Mouse (Mus musculus) stomach, embryonic 15.5 days (tissue): ENCODE data around the gene Gm10337. TPM values are rescaled to one million over a fixed set of nuclear protein-coding genes. Genes with fewer than 3 reads are reported as not detected.

ENCODE experiments used
- ATAC-seq: fragments of 200-750 bp; cut with Nextera tagmentation; 2 replicates; pipeline ENCODE4 v1.8.0; 2017; ENCODE audit warnings: low read depth, moderate number of reproducible peaks, moderate TSS enrichment; ENCODE audit not compliant: insufficient read depth, low FRiP score
- H3K27ac ChIP-seq: fragments of 300-500 bp; sonication (generic); 2 replicates; pipeline ENCODE4 v1.5.1; 2015; ENCODE audit warnings: mild to moderate bottlenecking, inconsistent platforms
- H3K27me3 ChIP-seq: fragments of 300-500 bp; sonication (generic); replicated peaks from 2 replicates; pipeline ENCODE4 v1.6.1; 2015; ENCODE audit warnings: inconsistent platforms
- H3K36me3 ChIP-seq: fragments of 300-500 bp; sonication (generic); 2 replicates; pipeline ENCODE4 v1.6.1; 2015; ENCODE audit warnings: inconsistent platforms
- H3K4me1 ChIP-seq: fragments of 300-500 bp; sonication (generic); 2 replicates; pipeline ENCODE4 v1.6.1; 2015; ENCODE audit warnings: inconsistent platforms
- H3K4me2 ChIP-seq: fragments of 300-500 bp; sonication (generic); 2 replicates; pipeline ENCODE4 v1.6.1; 2015; ENCODE audit warnings: mild to moderate bottlenecking, inconsistent platforms
- H3K4me3 ChIP-seq: fragments of 300-500 bp; sonication (generic); replicated peaks from 2 replicates; pipeline ENCODE4 v1.5.1; 2015; ENCODE audit warnings: inconsistent platforms
- H3K9ac ChIP-seq: fragments of 300-500 bp; sonication (generic); 2 replicates; pipeline ENCODE4 v1.6.1; 2015; ENCODE audit warnings: inconsistent platforms
- H3K9me3 ChIP-seq: fragments of 300-500 bp; sonication (generic); 2 replicates; pipeline ENCODE4 v1.6.1; 2016; ENCODE audit warnings: inconsistent platforms
- WGBS: fragments of 180-500 bp; shearing (Covaris S2); methylation state at CpG from one replicate; pipeline ENCODE4 v1.1.7; 2015; 5-methylcytosine and 5-hydroxymethylcytosine counted together
- polyA plus RNA-seq: library from polyadenylated mRNA; unstranded; fragments of >200 nt; fragmentation: Nextera tagmentation; extraction: Ambion mirVana; gene quantifications from 2 replicates; pipeline ENCODE4 v1.2.1, GENCODE M21; 2015

Gm10337 gene
- polyA plus RNA-seq, 1 experiment from 2014 or later = 8.1 TPM

GRCm38 (mm10) chr15:102518859-102519201, 15.3 kb downstream of the Gm10337 start:
- Histone ChIP-seq H3K9me3 (no peaks in the 10 kb centered on the region), H3K4me2 (peak overlapping the region; percentile 68), H3K4me3 (peak overlapping the region; percentile 75), H3K9ac (peak overlapping the region; percentile 82), H3K4me1 (peaks cover 30% of the 10 kb centered on the region), H3K27ac (peak overlapping the region; percentile 100), H3K27me3 (no peaks in the 10 kb centered on the region), H3K36me3 (peaks cover 12% of the 10 kb centered on the region)
- ATAC-seq = no peak
- 12% methylated on average over 9 of the region's 9 CpGs for WGBS

GRCm38 (mm10) chr15:102519211-102520141, 16.0 kb downstream of the Gm10337 start:
- Histone ChIP-seq H3K4me3 (peak overlapping the region; percentile 75), H3K27me3 (no peaks in the 10 kb centered on the region), H3K4me2 (peak overlapping the region; percentile 68), H3K9me3 (no peaks in the 10 kb centered on the region), H3K36me3 (peaks cover 15% of the 10 kb centered on the region), H3K9ac (peak overlapping the region; percentile 82), H3K27ac (peak overlapping the region; percentile 100), H3K4me1 (peaks cover 30% of the 10 kb centered on the region)
- no peak for ATAC-seq
- WGBS = 55% methylated on average over 17 of the region's 17 CpGs

- peaks cover 27% of the 10 kb centered on the region for H3K4me1 ChIP-seq
- H3K9ac ChIP-seq = no peak overlapping the region; the same call in 1 of the 2 replicates
- no peak overlapping the region for H3K4me3 ChIP-seq
- 0 out of 2 replicates have a peak overlapping the region, but pooled peaks have one; percentile 11 for H3K27ac ChIP-seq
- H3K4me2 ChIP-seq = no peak overlapping the region
- no peak for ATAC-seq
- H3K36me3 ChIP-seq = peaks cover 20% of the 10 kb centered on the region
- 60% methylated on average over 4 of the region's 4 CpGs for WGBS
- H3K9me3 ChIP-seq = no peaks in the 10 kb centered on the region
- H3K27me3 ChIP-seq = no peaks in the 10 kb centered on the region
Observed at GRCm38 (mm10) chr15:102520416-102520815, 16.9 kb downstream of the Gm10337 start.

GRCm38 (mm10) chr15:102521480-102521879, 18.0 kb downstream of the Gm10337 start:
- 60% methylated on average over 4 of the region's 4 CpGs for WGBS
- no peaks in the 10 kb centered on the region for H3K27me3 ChIP-seq
- no peak overlapping the region for H3K9ac ChIP-seq
- no peak for ATAC-seq
- no peaks in the 10 kb centered on the region for H3K9me3 ChIP-seq
- no peak overlapping the region for H3K4me2 ChIP-seq
- H3K4me1 ChIP-seq = peaks cover 16% of the 10 kb centered on the region
- H3K4me3 ChIP-seq = no peak overlapping the region
- no peak overlapping the region for H3K27ac ChIP-seq
- H3K36me3 ChIP-seq = peaks cover 20% of the 10 kb centered on the region

- Histone ChIP-seq H3K27ac (no peak within 1 kb of the TSS), H3K27me3 (no peaks in the 10 kb centered on the region), H3K4me1 (peaks cover 8% of the 10 kb centered on the region), H3K36me3 (peaks cover 36% of the 10 kb centered on the region), H3K4me2 (no peak within 1 kb of the TSS), H3K9ac (no peak within 1 kb of the TSS), H3K4me3 (no peak within 1 kb of the TSS), H3K9me3 (no peaks in the 10 kb centered on the region)
- 6% methylated on average over 3 of the region's 3 CpGs for WGBS
- no peak for ATAC-seq
Observed at GRCm38 (mm10) chr15:102524892-102525485, 21.5 kb downstream of the Gm10337 start, which contains the start of gene Npff. Gene Npff, minus strand, starts transcription at chr15:102524942.

GRCm38 (mm10) chr15:102526111-102527002, 22.8 kb downstream of the Gm10337 start:
- ATAC-seq = no peak
- no peak overlapping the region for H3K27ac ChIP-seq
- no peaks in the 10 kb centered on the region for H3K4me1 ChIP-seq
- no peaks in the 10 kb centered on the region for H3K27me3 ChIP-seq
- H3K9ac ChIP-seq = no peak overlapping the region
- peaks cover 46% of the 10 kb centered on the region for H3K36me3 ChIP-seq
- H3K4me3 ChIP-seq = no peak overlapping the region
- no peaks in the 10 kb centered on the region for H3K9me3 ChIP-seq
- no peak overlapping the region for H3K4me2 ChIP-seq
- 69% methylated on average over 6 of the region's 6 CpGs for WGBS

GRCm38 (mm10) chr15:102527936-102528335, 24.4 kb downstream of the Gm10337 start:
- no peaks in the 10 kb centered on the region for H3K27me3 ChIP-seq
- no peak for ATAC-seq
- no peak overlapping the region for H3K9ac ChIP-seq
- H3K4me2 ChIP-seq = no peak overlapping the region
- WGBS = 81% methylated on average over 3 of the region's 3 CpGs
- H3K36me3 ChIP-seq = peaks cover 49% of the 10 kb centered on the region
- no peaks in the 10 kb centered on the region for H3K4me1 ChIP-seq
- no peak overlapping the region for H3K4me3 ChIP-seq
- no peak overlapping the region for H3K27ac ChIP-seq
- no peaks in the 10 kb centered on the region for H3K9me3 ChIP-seq

- H3K4me1 ChIP-seq = no peaks in the 10 kb centered on the region
- whole genome bisulfite sequencing = 92% methylated on average over 1 of the region's 1 CpGs
- peaks cover 53% of the 10 kb centered on the region for H3K36me3 ChIP-seq
- H3K9me3 ChIP-seq = no peaks in the 10 kb centered on the region
- H3K27ac ChIP-seq = no peak overlapping the region
- no peak overlapping the region for H3K9ac ChIP-seq
- H3K27me3 ChIP-seq = no peaks in the 10 kb centered on the region
- no peak overlapping the region for H3K4me3 ChIP-seq
- H3K4me2 ChIP-seq = no peak overlapping the region
- no peak for ATAC-seq
Observed at GRCm38 (mm10) chr15:102528396-102528795, 24.9 kb downstream of the Gm10337 start.

- no peak overlapping the region for H3K4me3 ChIP-seq
- H3K9ac ChIP-seq = no peak overlapping the region
- H3K4me1 ChIP-seq = no peaks in the 10 kb centered on the region
- peaks cover 51% of the 10 kb centered on the region for H3K36me3 ChIP-seq
- H3K27ac ChIP-seq = no peak overlapping the region
- H3K9me3 ChIP-seq = no peaks in the 10 kb centered on the region
- WGBS = 88% methylated on average over 4 of the region's 4 CpGs
- H3K4me2 ChIP-seq = no peak overlapping the region
- no peak for ATAC-seq
- H3K27me3 ChIP-seq = no peaks in the 10 kb centered on the region
Observed at GRCm38 (mm10) chr15:102530566-102530965, 27.0 kb downstream of the Gm10337 start.

- Histone ChIP-seq H3K9me3 (no peaks in the 10 kb centered on the region), H3K4me1 (no peaks in the 10 kb centered on the region), H3K27ac (no peak overlapping the region), H3K4me2 (no peak overlapping the region), H3K9ac (no peak overlapping the region), H3K36me3 (peaks cover 58% of the 10 kb centered on the region), H3K27me3 (no peaks in the 10 kb centered on the region), H3K4me3 (no peak overlapping the region)
- no peak for ATAC-seq
- 88% methylated on average over 4 of the region's 4 CpGs for WGBS
Observed at GRCm38 (mm10) chr15:102531586-102531985, 28.1 kb downstream of the Gm10337 start.

GRCm38 (mm10) chr15:102532106-102532900, 28.8 kb downstream of the Gm10337 start:
- Histone ChIP-seq H3K27me3 (no peaks in the 10 kb centered on the region), H3K4me3 (no peak overlapping the region), H3K4me1 (no peaks in the 10 kb centered on the region), H3K9ac (no peak overlapping the region), H3K36me3 (peaks cover 61% of the 10 kb centered on the region), H3K9me3 (no peaks in the 10 kb centered on the region), H3K4me2 (no peak overlapping the region), H3K27ac (no peak overlapping the region)
- ATAC-seq = no peak
- 85% methylated on average over 3 of the region's 3 CpGs for WGBS
